Mouse (Mus musculus): ENCODE measurements around the gene Cyth4. TPM values are rescaled to one million over a fixed set of nuclear protein-coding genes. Genes with fewer than 3 reads are reported as not detected.

Cyth4 gene
- 0.76 TPM for polyA plus RNA-seq (2014; fragmentation: Illumina TruSeq; extraction: RNeasy Lipid Tissue Mini Kit (QIAGEN cat#74804); ENCODE audit: low read depth, low replicate concordance)

DNA sequence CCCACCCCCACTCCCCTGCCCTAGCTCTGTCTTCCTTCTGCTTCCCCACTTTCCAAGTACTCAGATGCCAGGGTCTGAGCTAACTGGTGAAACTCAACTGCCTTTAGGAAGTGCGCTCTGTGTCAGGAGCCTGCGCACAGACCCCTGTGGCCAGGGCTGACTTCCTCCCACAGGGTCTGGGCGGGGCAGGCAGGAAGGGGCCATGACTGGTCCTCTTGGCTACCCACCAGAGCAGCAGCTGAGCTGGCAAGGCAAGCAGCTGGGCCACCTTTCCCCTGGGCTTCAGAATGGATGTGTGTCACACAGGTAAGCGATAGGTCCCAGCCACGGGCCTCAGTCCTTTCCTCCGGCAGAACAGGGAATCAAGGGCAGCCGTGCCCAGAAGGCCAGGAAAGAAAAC lies at the start of gene Cyth4:
Gene Cyth4, plus strand, starts transcription at position 134 of the 400 bp plus-strand sequence.

GRCm38 (mm10) chr15:78572658-78573397 lies 24.0 kb upstream of the Cyth4 start, which contains the start of gene Rac2:
TSS of gene Rac2 (minus strand) at chr15:78572783.

Other genes with a start within 250 kb of the Cyth4 start
- not detected for gene Tex33, start 201.1 kb upstream of the Cyth4 start, polyA plus RNA-seq (2014; fragmentation: Illumina TruSeq; extraction: RNeasy Lipid Tissue Mini Kit (QIAGEN cat#74804); ENCODE audit: low read depth, low replicate concordance)
- 4.0 TPM for gene Tst, start 191.1 kb upstream of the Cyth4 start, polyA plus RNA-seq (2014; fragmentation: Illumina TruSeq; extraction: RNeasy Lipid Tissue Mini Kit (QIAGEN cat#74804); ENCODE audit: low read depth, low replicate concordance)
- 1.8 TPM for gene Mpst, start 190.6 kb upstream of the Cyth4 start, polyA plus RNA-seq (2014; fragmentation: Illumina TruSeq; extraction: RNeasy Lipid Tissue Mini Kit (QIAGEN cat#74804); ENCODE audit: low read depth, low replicate concordance)
- 3.4 TPM for gene Kctd17, start 168.5 kb upstream of the Cyth4 start, polyA plus RNA-seq (2014; fragmentation: Illumina TruSeq; extraction: RNeasy Lipid Tissue Mini Kit (QIAGEN cat#74804); ENCODE audit: low read depth, low replicate concordance)
- gene Tmprss6, start 128.4 kb upstream of the Cyth4 start, polyA plus RNA-seq (2014; fragmentation: Illumina TruSeq; extraction: RNeasy Lipid Tissue Mini Kit (QIAGEN cat#74804); ENCODE audit: low read depth, low replicate concordance): not detected
- gene Il2rb, start 101.8 kb upstream of the Cyth4 start, polyA plus RNA-seq (2014; fragmentation: Illumina TruSeq; extraction: RNeasy Lipid Tissue Mini Kit (QIAGEN cat#74804); ENCODE audit: low read depth, low replicate concordance): 0.29 TPM
- 14.9 TPM for gene C1qtnf6, start 65.6 kb upstream of the Cyth4 start, polyA plus RNA-seq (2014; fragmentation: Illumina TruSeq; extraction: RNeasy Lipid Tissue Mini Kit (QIAGEN cat#74804); ENCODE audit: low read depth, low replicate concordance)
- 0.23 TPM for gene Sstr3, start 52.4 kb upstream of the Cyth4 start, polyA plus RNA-seq (2014; fragmentation: Illumina TruSeq; extraction: RNeasy Lipid Tissue Mini Kit (QIAGEN cat#74804); ENCODE audit: low read depth, low replicate concordance)
- gene Rac2, start 24.3 kb upstream of the Cyth4 start, polyA plus RNA-seq (2014; fragmentation: Illumina TruSeq; extraction: RNeasy Lipid Tissue Mini Kit (QIAGEN cat#74804); ENCODE audit: low read depth, low replicate concordance): 0.47 TPM
- not detected for gene Elfn2, start 121.7 kb downstream of the Cyth4 start, polyA plus RNA-seq (2014; fragmentation: Illumina TruSeq; extraction: RNeasy Lipid Tissue Mini Kit (QIAGEN cat#74804); ENCODE audit: low read depth, low replicate concordance)
- 0.64 TPM for gene Mfng, start 176.4 kb downstream of the Cyth4 start, polyA plus RNA-seq (2014; fragmentation: Illumina TruSeq; extraction: RNeasy Lipid Tissue Mini Kit (QIAGEN cat#74804); ENCODE audit: low read depth, low replicate concordance)
- 0.12 TPM for gene Card10, start 206.0 kb downstream of the Cyth4 start, polyA plus RNA-seq (2014; fragmentation: Illumina TruSeq; extraction: RNeasy Lipid Tissue Mini Kit (QIAGEN cat#74804); ENCODE audit: low read depth, low replicate concordance)
- 0.35 TPM for gene Cdc42ep1, start 245.6 kb downstream of the Cyth4 start, polyA plus RNA-seq (2014; fragmentation: Illumina TruSeq; extraction: RNeasy Lipid Tissue Mini Kit (QIAGEN cat#74804); ENCODE audit: low read depth, low replicate concordance)